Mouse (Mus musculus) stomach, embryonic 15.5 days (tissue): ENCODE measurements around the gene Cd3e. TPM values are rescaled to one million over a fixed set of nuclear protein-coding genes. Genes with fewer than 3 reads are reported as not detected.
"Not testable (repeated sequence)": the region's sequence is repeated elsewhere in the genome, so short reads cannot be mapped to it uniquely, and the experiment has no call there.

ENCODE experiments used
- ATAC-seq: fragments of 200-750 bp; cut with Nextera tagmentation; 2 replicates; pipeline ENCODE4 v1.8.0; 2017; ENCODE audit warnings: low read depth, moderate number of reproducible peaks, moderate TSS enrichment; ENCODE audit not compliant: insufficient read depth, low FRiP score
- H3K27ac ChIP-seq: fragments of 300-500 bp; sonication (generic); 2 replicates; pipeline ENCODE4 v1.5.1; 2015; ENCODE audit warnings: mild to moderate bottlenecking, inconsistent platforms
- H3K27me3 ChIP-seq: fragments of 300-500 bp; sonication (generic); replicated peaks from 2 replicates; pipeline ENCODE4 v1.6.1; 2015; ENCODE audit warnings: inconsistent platforms
- H3K36me3 ChIP-seq: fragments of 300-500 bp; sonication (generic); 2 replicates; pipeline ENCODE4 v1.6.1; 2015; ENCODE audit warnings: inconsistent platforms
- H3K4me1 ChIP-seq: fragments of 300-500 bp; sonication (generic); 2 replicates; pipeline ENCODE4 v1.6.1; 2015; ENCODE audit warnings: inconsistent platforms
- H3K4me2 ChIP-seq: fragments of 300-500 bp; sonication (generic); 2 replicates; pipeline ENCODE4 v1.6.1; 2015; ENCODE audit warnings: mild to moderate bottlenecking, inconsistent platforms
- H3K4me3 ChIP-seq: fragments of 300-500 bp; sonication (generic); replicated peaks from 2 replicates; pipeline ENCODE4 v1.5.1; 2015; ENCODE audit warnings: inconsistent platforms
- H3K9ac ChIP-seq: fragments of 300-500 bp; sonication (generic); 2 replicates; pipeline ENCODE4 v1.6.1; 2015; ENCODE audit warnings: inconsistent platforms
- H3K9me3 ChIP-seq: fragments of 300-500 bp; sonication (generic); 2 replicates; pipeline ENCODE4 v1.6.1; 2016; ENCODE audit warnings: inconsistent platforms
- WGBS: fragments of 180-500 bp; shearing (Covaris S2); methylation state at CpG from one replicate; pipeline ENCODE4 v1.1.7; 2015; 5-methylcytosine and 5-hydroxymethylcytosine counted together
- polyA plus RNA-seq: library from polyadenylated mRNA; unstranded; fragments of >200 nt; fragmentation: Nextera tagmentation; extraction: Ambion mirVana; gene quantifications from 2 replicates; pipeline ENCODE4 v1.2.1, GENCODE M21; 2015

The Cd3e gene
- polyA plus RNA-seq, 1 experiment from 2014 or later: 2.1 TPM

DNA sequence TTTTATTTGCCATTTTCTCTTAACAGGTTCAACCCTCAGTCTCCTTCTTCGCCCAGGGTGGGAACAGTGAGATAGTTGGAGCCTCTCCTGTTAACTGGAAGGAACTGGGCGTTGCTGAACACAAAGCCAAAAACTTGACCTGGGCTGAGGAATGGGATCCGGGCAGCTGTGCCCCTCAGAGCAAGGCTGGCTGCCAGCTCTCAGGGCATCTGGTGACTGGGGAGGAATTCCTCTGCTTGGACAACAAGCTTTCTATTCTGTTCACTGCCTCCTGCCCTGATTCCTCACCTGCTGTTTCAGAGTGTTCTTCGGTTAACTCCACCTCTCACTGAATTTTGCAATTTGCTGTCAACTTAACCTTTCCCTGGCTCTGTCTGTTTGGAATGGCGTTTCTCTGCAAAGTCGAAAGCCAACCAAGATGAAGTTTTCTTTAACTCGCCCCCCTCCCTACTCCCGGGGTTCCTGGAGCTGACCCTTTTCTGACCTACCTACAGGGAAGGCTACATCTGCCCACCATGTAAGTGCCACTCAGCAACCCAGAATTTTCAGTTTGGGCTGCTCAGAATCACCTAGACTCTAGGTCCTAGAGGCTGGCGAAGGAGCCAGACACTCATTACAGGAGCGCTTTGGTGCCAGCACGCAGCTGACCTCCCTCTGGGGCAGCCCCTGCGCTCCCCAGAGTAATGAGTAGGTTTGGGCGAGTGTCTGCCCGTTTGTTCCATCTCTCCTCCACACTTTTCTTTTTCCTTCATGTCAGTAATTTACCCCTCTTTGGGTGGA is 30.8 kb upstream of the Cd3e start:
- ATAC-seq: no peak
- 18% methylated on average over 14 of the region's 14 CpGs for WGBS
- Histone ChIP-seq H3K4me1 (peaks cover 9% of the 10 kb centered on the region; the same call in 1 of the 2 replicates), H3K27ac (peak overlapping the region; percentile 40), H3K27me3 (peaks cover 23% of the 10 kb centered on the region), H3K36me3 (no peaks in the 10 kb centered on the region), H3K9ac (no peak overlapping the region), H3K4me3 (no peak overlapping the region), H3K9me3 (no peaks in the 10 kb centered on the region), H3K4me2 (peak overlapping the region; percentile 42)

DNA sequence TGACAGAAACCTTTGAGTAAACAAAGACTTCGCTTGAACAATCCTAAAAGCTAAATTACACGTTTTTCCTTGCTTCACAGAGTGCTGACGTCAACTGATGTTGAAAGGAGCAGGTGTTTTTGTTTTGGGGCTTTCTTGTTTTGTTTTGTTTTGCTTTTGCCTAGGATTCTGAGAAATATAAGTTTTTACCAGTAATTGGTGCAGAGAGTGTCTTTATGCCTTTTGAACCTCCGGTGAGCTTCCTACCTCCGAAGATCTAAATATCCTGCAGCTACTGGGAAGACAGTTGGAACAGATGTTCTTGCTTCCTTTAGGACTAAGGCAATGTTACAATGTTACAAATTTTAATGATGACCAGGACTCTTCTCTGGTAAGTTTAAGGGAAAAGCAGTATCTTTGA is 30.1 kb upstream of the Cd3e start, which contains the start of gene Mpzl2:
Gene Mpzl2 (plus strand): TSS at position 301 of the 400 bp plus-strand sequence.
- ATAC-seq: no peak
- H3K9me3 ChIP-seq: no peaks in the 10 kb centered on the region
- H3K4me3 ChIP-seq: no peak within 1 kb of the TSS
- peaks cover 9% of the 10 kb centered on the region; the same call in 1 of the 2 replicates for H3K4me1 ChIP-seq
- peak within 1 kb of the TSS; percentile 42 for H3K4me2 ChIP-seq
- H3K27me3 ChIP-seq: peaks cover 23% of the 10 kb centered on the region
- WGBS: 52% methylated on average over 5 of the region's 5 CpGs
- no peak within 1 kb of the TSS for H3K9ac ChIP-seq
- H3K36me3 ChIP-seq: no peaks in the 10 kb centered on the region
- H3K27ac ChIP-seq: peak within 1 kb of the TSS; percentile 40

DNA sequence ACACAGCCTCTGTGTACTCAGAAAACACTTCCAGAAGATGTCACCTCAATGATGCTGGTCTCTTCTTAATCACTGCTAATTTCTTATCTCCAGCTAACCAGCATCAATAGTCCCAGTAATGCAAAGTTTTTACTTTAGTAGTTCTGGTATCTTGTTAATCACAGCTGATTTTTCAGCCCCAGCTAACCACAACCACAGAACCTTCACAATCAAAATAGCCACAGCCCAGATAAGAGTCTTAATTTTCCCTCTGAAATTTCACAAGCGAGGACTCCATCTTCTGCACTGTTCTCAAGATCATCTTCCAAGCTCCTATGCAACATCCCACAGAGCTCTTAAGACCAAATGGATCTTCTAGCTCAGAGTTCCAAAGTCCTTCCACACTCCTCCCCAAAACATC is 28.4 kb upstream of the Cd3e start:
- not testable (repeated sequence) for H3K27ac ChIP-seq, ATAC-seq, H3K4me2 ChIP-seq, H3K4me1 ChIP-seq, H3K9me3 ChIP-seq, H3K36me3 ChIP-seq, H3K9ac ChIP-seq, H3K4me3 ChIP-seq
- H3K27me3 ChIP-seq: peaks cover 15% of the 10 kb centered on the region
- 76% methylated on average over 1 of the region's 1 CpGs for WGBS

- Histone ChIP-seq H3K4me2 (no peak overlapping the region), H3K4me3 (no peak overlapping the region), H3K4me1 (no peaks in the 10 kb centered on the region), H3K9me3 (no peaks in the 10 kb centered on the region), H3K27me3 (no peaks in the 10 kb centered on the region), H3K36me3 (no peaks in the 10 kb centered on the region), H3K27ac (no peak overlapping the region), H3K9ac (no peak overlapping the region)
- no peak for ATAC-seq
- 81% methylated on average over 3 of the region's 3 CpGs for WGBS
Measured at GRCm38 (mm10) chr9:45034526-45034925, 25.1 kb upstream of the Cd3e start.

- Histone ChIP-seq H3K4me1 (no peaks in the 10 kb centered on the region), H3K9ac (no peak overlapping the region), H3K27me3 (0 out of 2 replicates have a peak, but pooled peaks cover 6% of the 10 kb centered on the region), H3K9me3 (no peaks in the 10 kb centered on the region), H3K36me3 (no peaks in the 10 kb centered on the region), H3K4me2 (no peak overlapping the region), H3K27ac (no peak overlapping the region), H3K4me3 (no peak overlapping the region)
- ATAC-seq: no peak
- 53% methylated on average over 2 of the region's 2 CpGs for WGBS
Measured at GRCm38 (mm10) chr9:45032261-45032660, 22.8 kb upstream of the Cd3e start.

DNA sequence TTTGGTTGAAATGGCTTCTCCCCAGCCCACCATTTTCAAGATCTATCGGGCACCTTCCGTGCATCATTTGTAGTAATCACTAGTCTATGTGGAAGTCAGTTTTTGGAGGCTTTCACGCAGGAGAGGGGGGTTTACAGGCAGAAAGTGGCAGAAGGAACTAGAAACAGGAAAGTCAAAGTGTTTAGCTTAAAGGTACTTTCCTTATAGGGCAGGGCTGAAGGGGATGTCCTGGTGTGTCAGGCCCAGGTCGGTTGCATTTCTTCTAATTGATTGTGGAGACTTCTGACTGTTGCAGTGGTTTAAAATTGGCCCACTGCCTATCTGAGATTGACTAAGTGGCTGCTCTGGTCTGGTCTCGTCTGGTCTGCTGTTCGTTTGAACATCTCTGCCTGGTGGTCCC is 20.9 kb upstream of the Cd3e start:
- WGBS: 62% methylated on average over 6 of the region's 6 CpGs
- Histone ChIP-seq H3K36me3 (no peaks in the 10 kb centered on the region), H3K27me3 (0 out of 2 replicates have a peak, but pooled peaks cover 6% of the 10 kb centered on the region), H3K4me3 (no peak overlapping the region), H3K27ac (no peak overlapping the region), H3K4me1 (no peaks in the 10 kb centered on the region), H3K4me2 (no peak overlapping the region), H3K9me3 (no peaks in the 10 kb centered on the region), H3K9ac (no peak overlapping the region)
- no peak for ATAC-seq

DNA sequence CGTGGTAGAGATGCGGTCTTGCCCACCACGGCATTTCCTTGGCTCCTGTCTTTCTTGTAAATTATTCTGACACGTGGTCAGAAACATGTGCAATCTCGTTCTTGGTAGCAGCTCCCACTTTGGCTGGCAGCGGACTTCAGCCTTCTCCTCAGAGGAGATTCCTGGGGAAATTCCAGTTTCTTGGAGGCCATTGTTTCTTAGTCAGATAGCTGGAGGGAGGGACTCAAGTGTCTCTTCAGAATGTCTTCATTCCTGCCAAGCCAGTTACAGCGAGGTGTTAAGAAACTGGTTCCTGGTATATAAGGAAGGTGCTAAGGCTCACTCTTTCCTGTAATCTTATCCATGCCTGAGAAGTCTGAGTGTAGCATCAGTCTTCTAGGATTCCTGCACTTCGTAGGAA is 17.9 kb upstream of the Cd3e start:
- WGBS: 62% methylated on average over 8 of the region's 8 CpGs
- Histone ChIP-seq H3K4me3 (no peak overlapping the region), H3K4me1 (no peaks in the 10 kb centered on the region), H3K4me2 (no peak overlapping the region), H3K9ac (no peak overlapping the region), H3K27ac (no peak overlapping the region), H3K36me3 (no peaks in the 10 kb centered on the region), H3K9me3 (no peaks in the 10 kb centered on the region), H3K27me3 (0 out of 2 replicates have a peak, but pooled peaks cover 6% of the 10 kb centered on the region)
- ATAC-seq: no peak

- Histone ChIP-seq H3K4me1 (no peaks in the 10 kb centered on the region), H3K9me3 (no peaks in the 10 kb centered on the region), H3K27ac (no peak overlapping the region), H3K9ac (no peak overlapping the region), H3K27me3 (0 out of 2 replicates have a peak, but pooled peaks cover 5% of the 10 kb centered on the region), H3K36me3 (no peaks in the 10 kb centered on the region), H3K4me3 (no peak overlapping the region), H3K4me2 (no peak overlapping the region)
- 71% methylated on average over 2 of the region's 2 CpGs for WGBS
- ATAC-seq: no peak
Measured at GRCm38 (mm10) chr9:45024187-45024586, 14.8 kb upstream of the Cd3e start.

GRCm38 (mm10) chr9:45023638-45024037 is 14.2 kb upstream of the Cd3e start:
- Histone ChIP-seq H3K9ac (no peak overlapping the region), H3K9me3 (no peaks in the 10 kb centered on the region), H3K4me1 (no peaks in the 10 kb centered on the region), H3K36me3 (no peaks in the 10 kb centered on the region), H3K4me2 (no peak overlapping the region), H3K27ac (no peak overlapping the region), H3K27me3 (no peaks in the 10 kb centered on the region), H3K4me3 (no peak overlapping the region)
- 57% methylated on average over 3 of the region's 3 CpGs for WGBS
- ATAC-seq: no peak

DNA sequence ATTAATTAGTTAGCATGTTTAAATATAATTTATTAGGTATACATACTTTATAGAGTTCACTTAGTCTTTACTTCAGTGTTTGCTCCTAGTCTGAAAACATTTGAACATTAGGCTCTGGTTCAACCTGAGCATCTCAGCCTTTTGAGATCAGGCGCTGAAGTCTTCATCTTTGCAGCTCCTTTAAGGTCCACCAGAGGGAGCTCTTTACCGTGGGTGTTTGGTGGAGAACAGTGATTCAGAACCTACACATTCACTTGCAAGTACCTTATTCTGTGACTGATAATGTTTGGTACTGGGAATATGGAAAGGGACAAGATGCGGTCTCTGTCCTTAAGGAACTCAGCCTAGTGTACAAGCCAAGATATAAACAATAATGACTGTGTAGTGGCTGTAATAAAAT is 13.4 kb upstream of the Cd3e start:
- Histone ChIP-seq H3K9ac (no peak overlapping the region), H3K27ac (no peak overlapping the region), H3K4me3 (no peak overlapping the region), H3K9me3 (no peaks in the 10 kb centered on the region), H3K4me2 (no peak overlapping the region), H3K27me3 (no peaks in the 10 kb centered on the region), H3K4me1 (no peaks in the 10 kb centered on the region), H3K36me3 (no peaks in the 10 kb centered on the region)
- WGBS: 8% methylated on average over 3 of the region's 3 CpGs
- ATAC-seq: no peak

DNA sequence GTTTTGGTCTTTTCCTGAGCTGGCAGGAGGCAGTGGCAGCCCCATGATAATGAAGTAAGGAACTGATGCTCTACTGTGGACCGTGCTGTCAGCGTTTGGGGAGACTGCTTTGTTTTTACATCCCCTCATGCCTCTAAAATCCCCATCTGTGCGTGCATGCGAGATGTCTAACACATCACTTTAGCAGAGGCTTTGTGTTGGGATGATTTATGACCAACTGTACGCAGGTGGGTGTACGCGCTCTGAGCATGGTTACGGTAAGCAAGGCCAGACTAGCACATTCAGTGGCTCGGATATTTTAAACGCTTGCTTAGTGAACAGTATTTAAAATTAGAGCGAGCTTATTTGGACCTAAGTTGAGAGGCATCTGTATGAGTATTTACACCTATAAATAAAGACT is 8.6 kb upstream of the Cd3e start:
- WGBS: 65% methylated on average over 11 of the region's 11 CpGs
- H3K4me2 ChIP-seq: no peak overlapping the region
- no peaks in the 10 kb centered on the region for H3K36me3 ChIP-seq
- no peaks in the 10 kb centered on the region for H3K27me3 ChIP-seq
- H3K4me1 ChIP-seq: no peaks in the 10 kb centered on the region
- H3K27ac ChIP-seq: no peak overlapping the region
- no peak overlapping the region for H3K9ac ChIP-seq
- H3K9me3 ChIP-seq: no peaks in the 10 kb centered on the region
- H3K4me3 ChIP-seq: no peak overlapping the region
- no peak for ATAC-seq

- H3K27me3 ChIP-seq: no peaks in the 10 kb centered on the region
- H3K4me2 ChIP-seq: no peak overlapping the region
- no peaks in the 10 kb centered on the region for H3K36me3 ChIP-seq
- no peak overlapping the region for H3K27ac ChIP-seq
- WGBS: 70% methylated on average over 3 of the region's 3 CpGs
- H3K9me3 ChIP-seq: no peaks in the 10 kb centered on the region
- ATAC-seq: no peak
- no peak overlapping the region for H3K9ac ChIP-seq
- H3K4me3 ChIP-seq: no peak overlapping the region
- no peaks in the 10 kb centered on the region for H3K4me1 ChIP-seq
Measured at GRCm38 (mm10) chr9:45015841-45016240, 6.4 kb upstream of the Cd3e start.
